ENCODE assay signal across 15 mouse cellular contexts in the genomic region with DNA sequence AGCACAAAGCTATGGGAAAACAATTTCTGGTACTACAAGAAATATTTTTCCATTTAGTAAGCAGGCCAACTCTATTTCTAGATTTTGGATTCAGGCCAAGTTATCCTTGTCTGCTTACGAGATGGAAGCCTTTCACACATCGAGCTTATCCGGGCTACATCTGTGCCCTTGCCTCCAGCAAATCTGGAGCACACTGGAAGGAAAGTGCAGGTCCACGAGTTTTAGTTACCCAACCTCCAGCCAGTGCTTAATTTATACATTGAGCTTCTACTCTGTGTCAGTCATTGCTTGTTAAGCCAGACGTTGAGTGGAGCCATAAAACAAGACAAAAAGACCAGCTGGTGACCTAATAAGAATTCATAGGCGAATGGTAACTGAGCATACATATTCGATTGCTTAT. TPM values are rescaled to one million over a fixed set of nuclear protein-coding genes. Genes with fewer than 3 reads are reported as not detected.
DNase-seq lines count a peak whose midpoint lies in the region; ATAC-seq and TF ChIP-seq lines count a peak whose summit lies in the region.
"Had no signal": no experiment of that assay in that cellular context is flagged by ENCODE, and none has a peak within 500 bp of the region (broad histone marks: within the 10 kb centered on the region; RNA-seq: fewer than 3 reads in every experiment).

No protein-coding gene starts in this region.

- TF ChIP-seq POLR2A in limb, embryonic 14.5 days (IDR thresholded peaks at IDR 0.05; ENCODE audit: borderline replicate concordance, extremely low read depth, insufficient read depth, insufficient read length) = no peak

- H3K36me3 ChIP-seq in forebrain, embryonic 13.5 days (ENCODE audit: poor library complexity, severe bottlenecking) = no peaks in the 10 kb centered on the region
- H3K36me3 ChIP-seq in forebrain, embryonic 10.5 days (replicated peaks) = no peaks in the 10 kb centered on the region
- H3K36me3 ChIP-seq in limb, embryonic 14.5 days (ENCODE audit: control insufficient read depth, insufficient read depth, low read length) = no peaks in the 10 kb centered on the region
- H3K36me3 ChIP-seq in limb, embryonic 10.5 days = no peaks in the 10 kb centered on the region
- H3K36me3 ChIP-seq: liver, embryonic 15.5 days had no signal

- DNase-seq in forebrain, embryonic 10.5 days (ENCODE audit: extremely low spot score, low spot score) = no peak
- DNase-seq in limb, embryonic 14.5 days (ENCODE audit: low spot score) = peak; percentile 71
- DNase-seq in limb, embryonic 10.5 days (ENCODE audit: low spot score) = no peak
- DNase-seq in adipocyte (ENCODE audit: low spot score) = peak; percentile 6
- peak; percentile 41 to 42 for DNase-seq in cerebellum, postnatal 25 days
- DNase-seq in urinary bladder, postnatal 14 days (ENCODE audit: low spot score) = no peak
- no peak for DNase-seq in gastrocnemius, postnatal 14 days
- DNase-seq: heart, adult 11 months; heart, postnatal 14 days; kidney, adult 18-20 months; spleen, adult 18-20 months had no signal

- H3K27me3 ChIP-seq in forebrain, embryonic 13.5 days = no peaks in the 10 kb centered on the region
- H3K27me3 ChIP-seq in forebrain, embryonic 10.5 days (ENCODE audit: poor library complexity, severe bottlenecking) = no peaks in the 10 kb centered on the region
- H3K27me3 ChIP-seq in limb, embryonic 14.5 days (ENCODE audit: control insufficient read depth, insufficient read depth, low read length) = no peaks in the 10 kb centered on the region
- no peaks in the 10 kb centered on the region for H3K27me3 ChIP-seq in limb, embryonic 10.5 days (ENCODE audit: low read depth, poor library complexity, severe bottlenecking)
- H3K27me3 ChIP-seq: liver, embryonic 15.5 days had no signal

- ATAC-seq in forebrain, embryonic 13.5 days = peak; percentile 75
- no peak for ATAC-seq in limb, embryonic 14.5 days (ENCODE audit: low FRiP score, low read depth)

- intact Hi-C loops in gastrocnemius, postnatal 14 days (cut with DNase I; ENCODE audit: low total_unique reads) = no loop called here

- H3K27ac ChIP-seq in forebrain, embryonic 13.5 days = no peak overlapping the region
- H3K27ac ChIP-seq in forebrain, embryonic 10.5 days = no peak overlapping the region
- H3K27ac ChIP-seq in limb, embryonic 14.5 days (replicated peaks; ENCODE audit: low read depth, low read length) = no peak overlapping the region
- no peak overlapping the region for H3K27ac ChIP-seq in limb, embryonic 10.5 days
- H3K27ac ChIP-seq: liver, embryonic 15.5 days had no signal

- H3K4me1 ChIP-seq in forebrain, embryonic 13.5 days = no peaks in the 10 kb centered on the region
- peaks cover 11% of the 10 kb centered on the region for H3K4me1 ChIP-seq in forebrain, embryonic 10.5 days
- H3K4me1 ChIP-seq in limb, embryonic 14.5 days (ENCODE audit: control insufficient read depth, insufficient read depth, low read length) = no peaks in the 10 kb centered on the region
- H3K4me1 ChIP-seq in limb, embryonic 10.5 days = no peaks in the 10 kb centered on the region
- H3K4me1 ChIP-seq: liver, embryonic 15.5 days had no signal

- no peak overlapping the region for H3K4me3 ChIP-seq in forebrain, embryonic 13.5 days
- no peak overlapping the region for H3K4me3 ChIP-seq in forebrain, embryonic 10.5 days
- H3K4me3 ChIP-seq in limb, embryonic 14.5 days (replicated peaks; ENCODE audit: low read length) = no peak overlapping the region
- H3K4me3 ChIP-seq in limb, embryonic 10.5 days = no peak overlapping the region
- H3K4me3 ChIP-seq: liver, embryonic 15.5 days had no signal

- WGBS in forebrain, embryonic 13.5 days = 46% methylated on average over 7 of the region's 7 CpGs
- 80% methylated on average over 7 of the region's 7 CpGs for WGBS in forebrain, embryonic 10.5 days
- 31% methylated on average over 7 of the region's 7 CpGs for WGBS in limb, embryonic 14.5 days
- 77% methylated on average over 7 of the region's 7 CpGs for WGBS in limb, embryonic 10.5 days

- H3K9me3 ChIP-seq in forebrain, embryonic 13.5 days (replicated peaks) = no peaks in the 10 kb centered on the region
- no peaks in the 10 kb centered on the region for H3K9me3 ChIP-seq in forebrain, embryonic 10.5 days
- no peaks in the 10 kb centered on the region for H3K9me3 ChIP-seq in limb, embryonic 14.5 days (ENCODE audit: control insufficient read depth, low read length)
- no peaks in the 10 kb centered on the region for H3K9me3 ChIP-seq in limb, embryonic 10.5 days (replicated peaks)
- H3K9me3 ChIP-seq: liver, embryonic 15.5 days had no signal

- no peak overlapping the region for H3K9ac ChIP-seq in forebrain, embryonic 13.5 days
- H3K9ac ChIP-seq in limb, embryonic 14.5 days (ENCODE audit: low read depth, low read length, severe bottlenecking) = no peak overlapping the region
- H3K9ac ChIP-seq: liver, embryonic 15.5 days had no signal

- H3K4me2 ChIP-seq in forebrain, embryonic 13.5 days = no peak overlapping the region
- no peak overlapping the region for H3K4me2 ChIP-seq in limb, embryonic 14.5 days (replicated peaks; ENCODE audit: low read depth, low read length, severe bottlenecking)
- H3K4me2 ChIP-seq: liver, embryonic 15.5 days had no signal

RNA-seq across cellular contexts. Expression of a gene that starts 19.4 kb away (rescaled TPM):
- 0.37 and 0.73 TPM in 2 replicates for polyA plus RNA-seq in forebrain, embryonic 13.5 days (2015; fragmentation: Nextera tagmentation; extraction: Ambion mirVana)
- 0.15 TPM in 1 of 2 replicates, not detected in the other for polyA plus RNA-seq in forebrain, embryonic 10.5 days (2016; fragmentation: Nextera tagmentation; extraction: Ambion mirVana)
- 0.08 and 0.23 TPM in 2 replicates for polyA plus RNA-seq in limb, embryonic 14.5 days (2012; rRNA removed)
- 0.21 and 0.44 TPM in 2 replicates for polyA plus RNA-seq in limb, embryonic 14.5 days (2014; fragmentation: Nextera tagmentation; extraction: Ambion mirVana)
- 0.10 TPM in 1 of 2 replicates, not detected in the other for polyA plus RNA-seq in limb, embryonic 10.5 days (2016; fragmentation: Nextera tagmentation; extraction: Ambion mirVana)
- not detected for total RNA-seq in gastrocnemius, postnatal 14 days (2021)
- total RNA-seq: heart, postnatal 14 days; megakaryocyte progenitor cell, adult 5-6 weeks had no signal
- polyA plus RNA-seq: large intestine, adult 2 months; liver, embryonic 15.5 days had no signal

RNA-seq across cellular contexts. Expression of a gene that starts 43.6 kb away (rescaled TPM):
- 0.08 and 0.10 TPM in 2 replicates for polyA plus RNA-seq in forebrain, embryonic 13.5 days (2015; fragmentation: Nextera tagmentation; extraction: Ambion mirVana)
- polyA plus RNA-seq in forebrain, embryonic 10.5 days (2016; fragmentation: Nextera tagmentation; extraction: Ambion mirVana) = not detected in 2 replicates
- polyA plus RNA-seq in limb, embryonic 14.5 days (2012; rRNA removed) = 0.04 and 0.13 TPM in 2 replicates
- polyA plus RNA-seq in limb, embryonic 14.5 days (2014; fragmentation: Nextera tagmentation; extraction: Ambion mirVana) = not detected in 2 replicates
- polyA plus RNA-seq in limb, embryonic 10.5 days (2016; fragmentation: Nextera tagmentation; extraction: Ambion mirVana) = not detected in 2 replicates
- total RNA-seq in gastrocnemius, postnatal 14 days (2021) = not detected
- total RNA-seq: megakaryocyte progenitor cell, adult 5-6 weeks had no signal
- polyA plus RNA-seq: large intestine, adult 2 months; liver, embryonic 15.5 days had no signal

Comparison
In these comparisons a context has a peak if more than half of its experiments do, and no peak if none do; other contexts are left out.
1. DNase-seq: peak in limb, embryonic 14.5 days (single experiment), adipocyte (single experiment) and cerebellum, postnatal 25 days (2 of 2); none in forebrain, embryonic 10.5 days (single experiment), limb, embryonic 10.5 days (single experiment), urinary bladder, postnatal 14 days (single experiment) and gastrocnemius, postnatal 14 days (single experiment).